Mouse (Mus musculus): ENCODE data around the gene Foxs1.

The Foxs1 gene

DNA sequence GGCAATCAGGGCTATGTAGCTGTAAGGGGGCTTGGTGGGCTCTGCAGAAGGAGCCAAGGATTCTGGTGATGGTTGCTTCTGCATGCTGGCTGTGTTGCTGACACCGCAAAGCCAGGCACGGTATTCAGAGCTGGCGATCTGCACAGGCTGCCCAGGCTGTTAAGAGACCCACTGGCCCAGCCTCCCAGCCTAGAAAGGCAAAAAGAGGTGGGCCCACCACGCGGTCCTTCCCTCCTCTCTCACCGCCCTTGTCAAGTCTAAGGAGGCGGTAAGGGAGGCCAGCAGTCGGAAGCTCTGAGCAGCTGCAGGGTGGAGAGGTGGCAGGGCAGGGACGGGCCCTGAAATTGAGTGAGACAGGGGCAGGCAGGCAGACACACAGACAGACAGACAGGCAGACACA, at the start of gene Foxs1:
Foxs1 (minus strand) TSS at position 161 of the 400 bp plus-strand sequence.
- DNase-seq (ENCODE audit: low read depth, low spot score): no peak

DNA sequence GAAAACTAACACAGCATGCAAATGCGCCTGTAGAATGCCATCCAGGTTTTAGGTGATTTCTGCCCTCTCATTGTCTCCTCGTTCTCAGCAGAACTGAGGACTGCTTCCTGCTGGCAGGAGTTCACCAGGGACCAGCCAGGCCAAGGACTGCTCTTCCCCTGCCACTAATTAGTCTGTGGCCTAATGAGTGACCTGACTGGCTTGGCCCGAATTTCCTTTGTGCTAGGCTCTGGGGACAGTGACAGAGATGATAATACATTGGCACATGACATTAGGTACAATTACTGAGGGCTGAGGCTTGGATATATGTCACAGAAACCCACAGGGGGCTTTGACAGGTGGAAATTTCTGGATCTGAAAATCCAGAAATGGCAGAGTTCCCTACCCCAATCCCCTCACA, 44.0 kb upstream of the Foxs1 start:
- no peak for DNase-seq (ENCODE audit: low read depth, low spot score)

DNA sequence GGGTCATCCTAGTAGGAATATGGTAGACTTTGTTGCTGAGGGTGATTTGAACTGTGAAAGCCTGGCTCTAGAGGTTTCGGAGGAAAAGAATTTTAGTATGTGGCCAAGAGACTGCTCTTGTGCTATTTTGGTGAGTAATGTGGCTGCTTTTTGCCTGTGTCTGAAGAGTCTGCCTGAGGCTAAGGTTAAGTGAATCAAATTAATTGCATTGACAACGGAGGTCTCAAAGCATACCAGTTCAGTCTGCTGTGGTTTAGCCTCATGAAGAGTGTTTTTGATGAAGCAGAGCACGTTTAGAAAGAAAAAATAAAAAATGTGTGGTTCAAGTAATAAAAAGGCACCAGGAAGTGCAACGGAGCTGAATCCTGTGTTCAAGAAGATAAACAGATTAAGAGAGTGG, 32.5 kb upstream of the Foxs1 start:
- no peak for DNase-seq (ENCODE audit: low read depth, low spot score)

DNA sequence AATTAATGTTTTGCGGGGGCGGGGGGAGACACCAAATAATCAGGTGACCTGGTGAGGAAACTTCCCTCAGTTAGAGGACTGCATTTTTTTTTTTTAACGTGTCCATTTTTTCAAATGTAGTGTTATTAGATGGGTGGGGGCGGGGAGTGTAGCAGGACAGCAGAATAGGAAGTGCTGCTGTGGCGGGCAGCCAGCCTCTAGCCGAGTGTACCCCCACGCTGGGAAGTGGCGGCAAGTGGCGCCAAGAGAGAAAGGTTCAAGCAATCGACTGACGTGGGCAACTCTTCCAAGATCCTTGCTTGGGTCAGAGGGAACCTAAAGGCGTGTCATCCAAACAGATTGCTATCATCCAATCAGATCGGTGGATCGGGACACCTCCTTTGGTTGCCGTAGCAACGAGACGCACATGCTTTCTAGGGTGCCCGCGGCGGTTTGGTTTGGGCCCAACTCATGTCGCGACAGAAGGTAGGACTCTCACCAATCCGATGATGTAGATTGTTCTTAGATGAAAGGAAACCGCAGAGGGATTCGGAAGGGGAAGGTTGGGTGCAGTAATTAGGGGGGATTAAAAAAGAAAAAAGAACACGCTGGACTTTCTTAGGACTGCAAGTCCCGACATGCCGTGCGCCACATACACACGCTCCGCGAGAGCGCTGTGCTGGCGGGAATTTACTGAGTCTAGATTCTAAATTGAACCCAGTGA, 29.2 kb upstream of the Foxs1 start, which contains the start of gene Ttll9:
Ttll9 (plus strand) TSS at position 395 of the 703 bp plus-strand sequence.
- DNase-seq (ENCODE audit: low read depth, low spot score): peak; percentile 97

DNA sequence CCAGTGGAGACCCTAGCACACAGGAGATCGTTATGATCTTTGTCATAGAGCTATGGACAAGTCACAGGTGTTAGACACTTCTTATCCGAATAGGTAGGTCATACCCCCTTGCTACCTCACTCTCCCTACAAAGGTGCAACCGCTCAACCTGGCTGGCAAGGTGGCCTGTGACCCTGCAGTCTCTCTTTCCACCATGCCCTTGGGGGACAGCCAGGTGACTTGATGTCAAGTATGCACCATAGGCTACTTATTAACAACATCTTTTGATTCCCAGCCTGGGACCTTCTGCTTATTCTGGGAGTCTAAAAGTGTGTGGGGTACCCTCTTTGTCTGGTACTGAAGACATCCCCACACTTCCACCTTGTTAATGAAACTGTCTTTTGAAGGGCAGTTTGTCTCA, 25.1 kb upstream of the Foxs1 start:
- DNase-seq (ENCODE audit: low read depth, low spot score): no peak

DNA sequence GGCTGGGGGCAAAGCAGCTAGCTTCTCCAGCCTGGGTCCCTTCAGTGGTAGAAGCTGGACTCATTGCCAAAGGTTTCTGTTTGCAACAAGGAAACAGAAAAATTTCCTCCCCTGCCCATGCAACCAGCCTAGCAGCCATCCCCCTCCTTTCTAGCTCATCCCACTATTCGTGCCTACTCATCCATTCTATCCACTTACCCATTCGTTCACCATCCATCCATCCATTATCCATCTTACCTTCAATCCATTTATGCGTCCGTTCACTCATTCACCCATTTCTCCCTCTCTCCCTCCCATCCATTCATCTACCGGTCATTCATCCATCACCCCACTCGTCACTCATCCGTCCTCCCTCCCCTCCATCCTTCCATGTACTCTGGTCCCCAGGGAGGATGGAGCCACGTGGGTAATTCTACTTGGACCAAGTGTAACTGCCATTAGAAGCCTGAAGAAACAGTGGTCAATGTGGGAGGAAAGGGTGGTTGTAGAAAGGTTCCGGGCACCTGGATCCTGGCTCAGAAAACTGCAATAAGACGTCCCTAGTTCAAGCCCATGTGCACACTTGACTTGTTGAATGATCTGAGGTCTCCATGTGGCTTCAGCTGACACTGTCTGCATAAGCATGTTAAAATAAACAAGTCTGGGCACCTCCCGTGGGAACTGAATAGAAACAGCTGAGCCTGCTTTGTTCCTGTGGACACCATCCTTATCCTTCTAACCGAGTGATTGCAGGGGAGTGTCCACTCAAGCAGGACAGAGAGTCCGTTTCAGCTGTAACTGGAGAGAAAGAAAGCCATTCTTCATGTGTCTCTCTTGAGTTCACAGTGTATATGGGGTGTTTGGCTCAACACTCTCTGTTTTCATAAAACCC, 19.1 kb upstream of the Foxs1 start:
- no peak for DNase-seq (ENCODE audit: low read depth, low spot score)

DNA sequence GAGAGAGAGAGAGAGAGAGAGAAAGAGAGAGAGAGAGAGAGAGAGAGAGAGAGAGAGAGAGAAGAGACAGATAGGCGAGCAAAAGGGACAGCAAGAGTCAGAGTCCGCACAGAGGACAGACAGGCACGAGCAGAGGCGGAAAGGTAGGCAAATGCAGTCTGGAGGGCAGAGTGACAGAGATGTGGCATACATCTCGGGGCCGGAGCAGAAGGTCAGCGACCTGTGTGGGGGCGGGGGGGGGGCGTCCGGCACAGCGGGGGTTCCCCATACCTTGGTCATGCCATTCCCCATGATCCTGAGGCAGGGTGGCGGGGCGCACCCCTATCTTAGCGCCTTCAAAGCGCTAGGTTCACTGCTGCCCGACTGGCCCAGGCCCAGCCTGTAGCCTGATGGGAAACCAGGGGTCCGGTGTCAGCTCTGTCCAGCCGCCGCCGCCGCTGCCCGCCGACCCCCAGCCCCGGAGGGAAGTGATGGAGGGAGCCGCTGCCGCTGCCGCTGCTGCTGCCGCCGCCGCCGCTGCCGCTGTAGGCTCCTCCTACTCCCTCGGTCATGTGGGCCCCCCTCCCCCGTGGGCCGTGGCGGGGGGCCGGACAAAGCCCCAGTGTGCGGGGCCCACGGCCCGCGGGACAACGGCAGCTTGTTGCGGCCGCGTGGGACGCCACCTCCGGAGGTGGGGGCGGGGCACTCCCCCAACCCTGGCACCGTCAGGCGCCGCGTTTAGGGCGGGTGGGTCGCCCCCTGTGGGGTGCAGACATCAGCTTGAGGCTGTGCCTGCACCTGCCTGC, 18.2 kb upstream of the Foxs1 start, which contains the start of gene Dusp15:
Dusp15 (minus strand) TSS at position 634 of the 785 bp plus-strand sequence.
- DNase-seq (ENCODE audit: low read depth, low spot score): peak; percentile 27

DNA sequence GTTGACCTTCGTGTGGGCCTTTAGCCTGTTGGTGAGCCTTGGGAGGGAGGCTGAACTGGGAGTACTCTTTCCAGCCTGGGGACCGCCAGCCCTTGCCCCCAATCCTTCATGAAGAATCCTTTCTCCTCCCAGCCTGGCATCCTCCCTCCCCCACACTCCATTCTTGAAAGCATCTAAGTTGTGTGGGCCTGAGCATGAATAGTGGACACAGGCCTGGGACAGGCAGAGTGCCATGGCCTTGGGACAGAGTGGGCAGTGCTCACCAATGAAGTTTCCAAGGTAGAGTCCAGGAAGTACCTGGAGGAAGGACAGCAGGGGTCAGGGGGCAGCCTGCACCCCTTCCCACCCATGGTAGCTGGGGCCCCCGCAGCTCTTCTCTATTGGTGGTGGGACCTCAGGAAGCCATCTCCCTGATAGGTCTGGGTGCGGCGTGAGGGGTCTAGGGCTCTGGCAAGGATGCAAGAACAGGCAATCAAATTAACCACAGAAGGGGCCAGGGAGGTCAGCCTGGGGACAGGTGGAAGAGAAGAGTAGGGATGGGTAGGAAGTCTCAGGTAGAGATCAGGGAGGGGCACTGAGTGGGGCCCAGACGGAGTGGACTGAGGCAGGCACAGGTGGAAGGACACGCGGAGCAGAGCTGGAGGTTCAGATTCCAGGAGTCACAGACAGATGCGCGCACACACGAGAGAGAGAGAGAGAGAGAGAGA, 17.5 kb upstream of the Foxs1 start:
- no peak for DNase-seq (ENCODE audit: low read depth, low spot score)

DNA sequence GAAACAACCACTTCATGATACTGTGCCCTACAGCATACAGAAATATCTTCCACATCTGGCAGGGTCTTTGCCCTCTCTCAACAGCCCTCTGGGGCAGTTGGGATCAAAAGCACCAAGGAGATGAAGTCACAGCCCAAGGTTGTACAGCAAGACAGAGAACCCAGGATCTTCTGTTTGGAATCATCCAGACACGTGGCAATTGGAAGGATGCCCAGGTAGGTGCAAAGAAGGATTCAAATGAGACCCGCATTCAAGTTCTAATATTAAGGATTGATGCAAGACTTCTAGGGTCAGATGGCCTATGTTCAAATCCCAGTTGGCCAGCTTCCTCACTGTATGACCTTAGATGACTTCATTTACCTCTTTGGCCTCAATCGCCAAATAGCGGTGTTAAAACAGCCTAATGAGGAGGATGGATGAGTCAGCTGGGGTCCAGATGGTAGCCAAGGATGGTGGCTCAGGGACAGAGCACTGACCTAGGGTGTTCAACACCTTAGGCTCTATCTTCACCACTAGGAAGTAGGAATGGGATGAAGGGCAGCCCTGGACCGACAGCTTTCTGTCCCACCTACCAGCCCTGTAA, 15.5 kb upstream of the Foxs1 start:
- no peak for DNase-seq (ENCODE audit: low read depth, low spot score)

DNA sequence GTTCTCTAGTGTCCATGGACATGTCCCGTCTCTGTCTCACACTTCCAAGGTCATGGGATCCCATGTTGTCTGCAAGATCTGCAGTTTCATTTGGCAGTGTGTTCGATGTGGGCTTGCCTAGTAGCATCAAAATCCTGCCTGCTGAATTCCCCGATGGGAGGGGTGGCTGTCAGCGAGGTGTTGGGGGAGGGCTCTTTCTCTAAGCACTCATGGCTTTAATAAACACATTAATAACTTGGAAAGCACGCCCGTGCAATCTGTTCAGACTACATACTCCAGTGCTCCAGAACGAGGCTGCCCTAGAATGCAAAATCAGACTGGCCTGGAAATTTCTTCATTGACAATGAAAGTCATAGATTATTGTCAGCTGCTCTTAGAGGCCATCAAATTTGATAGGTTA, 14.1 kb upstream of the Foxs1 start:
- no peak for DNase-seq (ENCODE audit: low read depth, low spot score)

DNA sequence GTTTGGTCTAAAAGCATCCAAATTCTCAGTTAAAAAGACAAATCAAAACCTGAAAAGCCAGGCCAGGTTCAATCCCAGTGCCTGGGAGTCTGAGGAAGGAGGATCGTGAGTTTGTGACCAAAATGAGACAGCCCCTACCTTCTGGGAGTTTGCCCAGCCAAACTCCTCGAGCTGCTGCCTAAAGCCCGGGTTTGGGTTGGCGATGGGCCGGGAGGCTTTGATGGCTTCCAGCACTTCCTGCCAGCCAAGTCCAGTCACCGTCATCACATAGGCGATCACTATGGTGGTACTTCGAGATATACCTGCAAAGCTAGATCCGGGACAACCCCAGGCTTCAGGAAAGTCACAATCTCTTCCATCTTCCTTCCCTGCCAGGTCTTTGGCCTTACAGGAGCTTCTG, 11.0 kb upstream of the Foxs1 start:
- no peak for DNase-seq (ENCODE audit: low read depth, low spot score)

DNA sequence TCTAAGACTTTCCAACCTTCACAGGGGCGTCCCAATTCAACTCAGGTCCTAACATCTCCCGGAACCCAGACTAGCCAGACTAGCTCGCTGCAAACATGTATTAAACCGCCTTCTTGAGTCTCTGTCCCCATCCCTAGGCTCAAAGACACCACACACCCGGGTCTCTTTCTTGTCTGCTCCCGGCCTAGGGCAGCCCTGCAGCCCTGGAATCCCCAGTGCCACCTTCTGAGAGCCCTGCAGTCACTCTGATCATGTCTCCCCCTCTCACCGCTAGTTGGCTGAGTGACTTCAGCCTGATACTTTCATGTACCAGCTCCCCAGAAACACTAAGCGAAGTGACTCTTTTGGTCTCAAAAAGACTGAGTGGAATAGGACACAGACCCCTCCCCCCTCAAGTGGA, 10.6 kb upstream of the Foxs1 start:
- no peak for DNase-seq (ENCODE audit: low read depth, low spot score)

DNA sequence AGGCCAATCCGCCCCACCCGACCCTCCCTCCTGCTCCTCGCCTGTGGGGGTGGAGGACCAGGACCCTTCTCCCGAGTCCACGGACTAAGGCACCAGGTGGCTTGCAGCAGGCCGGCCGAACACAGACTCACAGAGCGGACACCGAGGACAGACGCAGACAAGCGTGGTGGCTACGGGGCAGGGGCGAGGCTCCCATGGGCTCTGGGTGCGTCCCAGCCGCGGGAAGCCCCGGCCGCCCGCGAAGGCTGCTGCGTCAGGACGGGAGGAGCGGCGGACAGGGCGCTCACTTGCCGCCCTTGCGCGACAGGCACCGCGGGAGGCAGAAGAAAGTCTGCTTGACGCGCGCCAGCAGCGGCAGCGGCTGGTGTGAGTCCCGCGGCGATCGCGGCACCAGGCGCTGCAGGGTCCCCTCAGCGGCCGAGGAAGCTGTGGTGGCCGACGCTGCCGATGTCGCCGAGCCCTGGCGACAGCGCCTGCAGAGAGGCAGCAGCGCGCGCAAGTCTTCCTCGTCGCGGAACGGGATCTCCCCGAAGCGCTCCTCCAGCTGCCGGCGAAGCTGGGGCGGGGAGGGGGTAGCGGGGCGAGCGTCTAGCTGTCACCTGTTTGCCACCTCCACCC, 10.0 kb upstream of the Foxs1 start:
- no peak for DNase-seq (ENCODE audit: low read depth, low spot score)

DNA sequence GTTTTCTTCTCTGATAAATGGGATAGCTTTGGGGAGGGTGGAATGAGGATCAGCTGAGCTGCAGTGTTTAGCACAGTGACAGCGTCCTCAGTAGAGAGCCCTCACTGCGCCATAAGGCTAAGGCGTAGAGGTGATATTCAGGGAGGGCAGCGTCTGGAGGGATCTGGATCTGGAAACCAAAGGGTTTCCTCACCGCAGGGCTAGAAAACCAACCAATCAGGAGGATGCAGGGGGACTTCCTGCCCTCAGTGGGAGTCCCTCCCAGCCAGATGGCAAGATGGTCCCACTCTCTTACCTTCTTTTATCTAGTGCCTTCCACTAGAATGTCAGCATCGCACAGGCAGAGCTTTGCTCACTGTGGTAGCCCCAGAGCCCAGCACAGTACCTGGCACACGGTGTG, 8.8 kb upstream of the Foxs1 start:
- no peak for DNase-seq (ENCODE audit: low read depth, low spot score)

DNA sequence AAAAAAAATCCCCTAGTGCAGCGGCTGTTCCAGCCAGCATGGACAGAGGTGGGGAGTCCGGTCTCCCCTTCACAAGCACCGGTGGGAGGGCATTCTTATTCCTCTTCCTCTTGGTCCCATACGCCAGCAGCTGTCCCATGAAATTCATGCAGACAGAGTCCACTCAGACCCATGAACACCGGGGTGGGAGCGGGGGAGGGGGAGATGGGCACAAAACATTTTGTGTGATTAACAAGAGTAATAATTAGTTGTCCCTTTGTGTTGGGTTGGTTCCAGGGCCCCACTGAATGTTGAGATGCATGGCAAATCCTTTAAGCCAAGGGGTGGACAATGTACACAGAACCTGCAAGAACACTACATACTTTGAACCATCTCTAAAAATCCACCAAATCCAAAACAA, 8.1 kb upstream of the Foxs1 start:
- DNase-seq (ENCODE audit: low read depth, low spot score): no peak

DNA sequence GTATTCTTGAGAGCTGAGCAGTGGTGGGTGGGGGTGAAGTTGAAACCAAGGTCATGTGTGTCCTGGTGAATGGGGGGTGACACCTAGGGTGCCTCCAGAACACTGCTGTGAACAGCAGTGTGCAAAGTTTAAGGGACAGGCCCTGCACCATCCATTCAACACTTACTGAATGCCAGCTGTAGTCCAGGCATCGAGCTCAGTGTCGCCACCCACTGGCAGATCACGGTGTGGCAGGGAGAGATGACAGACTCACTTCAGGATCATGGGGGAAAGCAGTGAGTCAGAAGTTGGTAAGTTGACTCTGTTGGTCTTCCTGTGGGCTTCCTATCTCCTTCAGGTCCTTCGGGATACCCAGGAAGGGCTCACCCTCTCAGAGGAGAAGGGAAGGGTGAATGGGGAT, 6.8 kb upstream of the Foxs1 start:
- DNase-seq (ENCODE audit: low read depth, low spot score): peak; percentile 58

DNA sequence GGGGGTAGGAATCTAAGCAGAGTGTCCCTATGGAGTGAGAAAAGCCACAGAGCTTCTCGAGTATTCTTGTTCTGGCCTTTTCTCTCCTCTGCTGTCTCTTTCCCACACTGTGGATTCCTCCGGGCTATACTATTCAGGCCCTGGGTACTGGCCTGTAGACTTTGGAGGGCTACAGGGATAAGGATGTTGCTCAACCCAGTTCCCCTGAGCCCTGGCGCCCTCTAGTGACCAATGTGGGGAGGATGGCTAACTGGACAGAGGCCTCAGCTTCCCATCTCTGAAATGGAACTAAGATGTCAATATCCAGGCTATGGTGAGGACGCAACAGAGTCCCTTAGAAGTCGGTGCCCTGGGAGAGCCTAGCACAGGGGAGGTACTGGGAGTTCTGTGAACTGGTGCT, 606 bp upstream of the Foxs1 start:
- peak; percentile 71 for DNase-seq (ENCODE audit: low read depth, low spot score)

DNA sequence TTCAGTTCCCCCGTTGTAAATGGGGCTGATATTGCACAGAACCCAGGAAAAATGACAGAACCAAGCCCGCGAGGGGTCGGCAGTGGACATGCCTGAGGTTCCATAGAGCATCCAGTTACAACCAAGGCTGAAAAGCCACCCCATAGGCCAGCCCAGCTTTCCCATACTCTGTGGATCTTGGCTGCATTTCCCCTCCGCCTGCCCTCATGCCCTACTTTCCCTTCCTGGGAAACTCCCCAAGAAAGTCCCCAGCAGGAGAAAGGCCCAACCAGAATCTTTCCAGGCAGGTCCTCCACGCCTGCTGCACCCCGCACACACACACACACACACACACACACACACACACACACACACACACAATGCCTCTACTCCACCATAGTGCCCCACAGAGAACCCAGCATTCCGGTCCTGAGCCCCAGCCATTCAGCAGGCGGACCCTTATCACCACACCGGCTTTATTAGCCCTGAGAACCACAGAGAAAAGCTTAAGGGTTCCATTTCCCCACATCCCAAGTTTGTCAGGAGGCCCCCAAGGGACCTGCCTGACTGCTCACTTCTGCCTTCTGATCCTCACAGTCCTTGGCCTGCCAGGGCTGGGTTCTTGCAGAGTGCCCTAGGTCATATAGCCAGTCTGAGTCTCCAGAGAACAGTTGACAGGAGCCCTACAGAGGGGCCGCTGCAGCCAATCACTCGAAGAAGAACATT, 1.4 kb downstream of the Foxs1 start:
- no peak for DNase-seq (ENCODE audit: low read depth, low spot score)

DNA sequence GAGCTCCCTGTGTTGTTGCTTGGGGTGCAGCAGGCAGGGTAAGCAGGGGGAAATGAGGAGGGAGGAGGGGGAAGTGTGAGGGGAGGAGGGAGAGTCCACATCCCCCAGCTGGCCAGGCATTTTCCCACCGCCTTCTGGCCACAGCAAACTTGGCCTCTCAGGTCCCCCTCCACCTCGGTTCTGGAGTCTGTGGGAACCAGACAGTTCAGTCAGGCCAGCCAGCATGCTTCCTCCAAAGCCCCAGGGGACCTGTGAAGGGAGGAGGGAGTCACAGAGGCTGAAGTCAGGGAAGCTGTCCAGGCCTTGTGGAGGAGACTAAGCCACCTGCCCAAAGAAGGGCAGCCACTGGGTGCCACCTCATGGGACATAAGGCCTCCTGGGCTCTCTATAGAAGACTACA, 2.7 kb downstream of the Foxs1 start:
- no peak for DNase-seq (ENCODE audit: low read depth, low spot score)

DNA sequence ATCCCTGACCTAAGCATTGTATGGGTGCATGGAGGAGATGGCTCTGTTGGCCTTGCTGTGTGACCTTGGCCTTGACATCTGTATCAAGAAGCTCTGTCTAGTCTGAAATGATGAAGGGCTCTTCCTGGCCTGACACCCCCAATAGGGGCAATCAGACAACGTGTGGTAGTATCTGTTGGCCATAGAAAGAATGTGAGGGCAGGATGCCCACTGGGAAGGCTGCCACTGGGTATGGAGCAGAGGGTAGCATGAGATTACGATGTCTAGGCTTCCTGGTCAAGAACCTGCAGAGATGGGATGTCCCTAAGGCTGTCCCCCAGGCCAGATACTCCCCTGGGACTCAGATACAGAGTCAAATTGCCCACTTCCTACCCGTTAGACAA, 4.0 kb downstream of the Foxs1 start:
- DNase-seq (ENCODE audit: low read depth, low spot score): no peak
